Mouse (Mus musculus): ENCODE data around the gene Zfp444.
"Not testable (repeated sequence)": the region's sequence is repeated elsewhere in the genome, so short reads cannot be mapped to it uniquely, and the experiment has no call there.

Gene Zfp444

GRCm38 (mm10) chr7:6213144-6213543 is 41.1 kb downstream of the Zfp444 start:
- ATAC-seq (ENCODE audit: low TSS enrichment) = no peak

GRCm38 (mm10) chr7:6214691-6215090 is 42.7 kb downstream of the Zfp444 start:
- ATAC-seq (ENCODE audit: low TSS enrichment) = not testable (repeated sequence)

DNA sequence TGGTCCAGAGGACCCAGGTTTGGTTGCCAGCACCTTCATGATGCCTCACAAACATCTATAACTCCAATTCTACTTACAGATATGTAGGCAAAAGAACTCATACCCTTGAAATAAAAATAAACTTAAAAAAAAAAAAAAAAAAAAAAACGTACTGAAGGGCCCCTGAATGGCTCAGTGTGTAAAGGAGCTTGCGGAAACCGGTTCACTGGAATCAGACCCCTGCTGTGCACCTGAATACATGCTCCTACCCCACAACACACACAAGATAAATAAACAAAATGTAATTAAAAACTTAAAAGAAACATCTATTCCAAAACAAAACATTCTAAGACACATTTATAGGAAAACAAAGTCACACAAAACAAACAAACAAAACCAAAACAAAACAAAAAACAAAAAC is 48.1 kb downstream of the Zfp444 start:
- no peak for ATAC-seq (ENCODE audit: low TSS enrichment)

DNA sequence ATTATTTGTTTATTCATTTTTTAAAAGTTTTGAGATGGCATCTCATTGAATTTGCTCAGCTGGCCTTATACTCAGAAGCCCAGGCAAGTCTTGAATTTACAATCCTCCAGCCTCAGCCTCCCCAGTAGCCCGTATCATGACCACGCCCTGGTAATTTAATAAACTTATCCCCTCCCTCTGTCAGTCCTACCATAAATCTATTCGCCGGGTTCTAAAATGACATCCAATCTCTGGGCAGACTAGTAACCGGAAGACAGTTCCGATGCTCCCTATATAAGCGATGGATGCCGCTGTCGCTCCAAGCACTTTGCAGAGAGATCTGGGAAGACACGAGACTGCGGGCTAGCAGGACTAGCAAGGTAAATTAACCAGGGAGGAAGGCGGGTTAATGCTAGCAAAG is 50.0 kb downstream of the Zfp444 start, which contains the start of gene Zscan5b:
Zscan5b (plus strand) TSS at position 301 of the 400 bp plus-strand sequence.
- no peak for ATAC-seq (ENCODE audit: low TSS enrichment)

DNA sequence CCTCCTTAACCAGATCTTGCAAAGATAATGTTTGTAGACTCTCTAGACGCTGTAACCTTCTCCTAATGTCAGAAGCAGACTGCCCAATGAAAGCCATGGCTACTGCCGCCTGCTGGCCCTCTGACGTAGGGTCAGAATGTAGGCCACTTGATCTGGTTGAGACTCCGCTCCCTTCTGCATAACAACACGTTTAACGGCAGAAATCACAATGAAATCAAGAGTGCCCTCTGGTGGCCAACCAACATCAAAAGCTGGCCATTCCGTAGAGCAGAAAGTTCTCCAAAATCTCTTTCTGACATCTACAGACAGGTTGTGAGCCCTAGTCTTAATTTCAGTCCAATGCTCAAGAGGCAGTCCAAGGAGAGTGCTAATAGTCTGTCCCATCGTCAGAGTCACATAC is 56.5 kb downstream of the Zfp444 start:
- ATAC-seq (ENCODE audit: low TSS enrichment) = not testable (repeated sequence)

GRCm38 (mm10) chr7:6239787-6240186 is 67.8 kb downstream of the Zfp444 start:
- no peak for ATAC-seq (ENCODE audit: low TSS enrichment)

GRCm38 (mm10) chr7:6240841-6241425 is 68.9 kb downstream of the Zfp444 start:
- ATAC-seq (ENCODE audit: low TSS enrichment) = not testable (repeated sequence)
